Mouse (Mus musculus) kidney, adult 18-20 months (tissue): ENCODE measurements around the gene Brinp1.

Experiments used
- DNase-seq: peaks from one replicate; pipeline ENCODE4 v3.0.0; 2021

The Brinp1 gene

GRCm38 (mm10) chr4:68806502-68806901, 147.7 kb downstream of the Brinp1 start:
- no peak for DNase-seq

- no peak for DNase-seq
Observed at GRCm38 (mm10) chr4:68801923-68802855, 152.0 kb downstream of the Brinp1 start.

GRCm38 (mm10) chr4:68790003-68790402, 164.2 kb downstream of the Brinp1 start:
- no peak for DNase-seq

- DNase-seq, result no peak
Observed at GRCm38 (mm10) chr4:68788477-68788999, 165.7 kb downstream of the Brinp1 start.

- no peak for DNase-seq
Observed at GRCm38 (mm10) chr4:68787642-68788041, 166.6 kb downstream of the Brinp1 start.

- no peak for DNase-seq
Observed at GRCm38 (mm10) chr4:68768256-68768655, 185.9 kb downstream of the Brinp1 start.

- DNase-seq, result no peak
Observed at GRCm38 (mm10) chr4:68767393-68767792, 186.8 kb downstream of the Brinp1 start.

GRCm38 (mm10) chr4:68765772-68766573, 188.2 kb downstream of the Brinp1 start:
- no peak for DNase-seq

GRCm38 (mm10) chr4:68764937-68765336, 189.3 kb downstream of the Brinp1 start:
- DNase-seq, result no peak

- DNase-seq, result no peak
Observed at GRCm38 (mm10) chr4:68720983-68721382, 233.2 kb downstream of the Brinp1 start.
